Mouse (Mus musculus): ENCODE measurements around the gene Aim2.

DNA sequence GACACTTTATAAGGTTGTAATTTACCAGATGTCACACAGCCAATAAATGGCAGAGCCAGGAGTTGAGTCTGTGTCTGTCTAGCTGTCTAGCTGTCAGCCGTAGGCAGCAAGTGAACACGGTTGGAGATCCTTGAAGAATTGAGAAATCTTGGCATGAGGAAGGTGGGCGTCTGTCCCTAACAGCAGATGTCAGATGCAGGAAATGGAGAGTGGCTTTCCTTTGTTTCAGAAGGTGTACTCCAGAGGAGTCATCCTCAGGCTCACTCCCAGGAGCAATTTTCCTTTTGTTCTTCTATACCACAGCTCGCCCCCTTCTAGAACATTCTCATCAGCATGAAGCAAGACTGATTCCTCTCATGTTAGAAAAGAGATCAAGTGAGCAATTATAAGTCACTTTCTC is 99.9 kb downstream of the Aim2 start:
- TF ChIP-seq CTCF (IDR thresholded peaks at IDR 0.05; ENCODE audit: control insufficient read depth, insufficient read depth, insufficient read length) (no peak), MYOG (IDR thresholded peaks at IDR 0.05; ENCODE audit: control insufficient read depth, extremely low read depth, insufficient read length) (no peak), MAX (IDR thresholded peaks at IDR 0.05) (no peak)
